Mouse (Mus musculus): ENCODE data around the gene Wnt1.

DNA sequence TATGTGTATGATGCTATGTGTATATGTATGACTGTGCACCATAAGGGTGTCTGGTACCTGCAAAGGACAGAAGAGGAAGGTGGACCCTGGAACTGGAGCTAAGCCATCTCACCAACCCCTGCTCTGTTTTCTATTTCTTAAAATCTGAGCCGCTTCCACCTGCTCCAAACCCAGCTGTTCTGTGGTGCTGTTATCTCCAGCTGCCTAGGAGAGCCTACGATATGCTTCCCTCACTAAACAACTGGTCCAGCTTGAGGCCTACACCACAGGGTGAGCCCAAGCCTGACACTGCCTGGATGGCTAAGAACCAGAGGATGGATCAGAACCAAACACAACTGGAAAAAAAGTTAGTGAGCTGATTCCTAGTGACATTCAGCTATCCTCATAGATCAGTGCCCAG lies 35.5 kb upstream of the Wnt1 start:
- TF ChIP-seq GATA1 (IDR thresholded peaks at IDR 0.05; ENCODE audit: low read length) (no peak), TAL1 (IDR thresholded peaks at IDR 0.05; ENCODE audit: low read length) (no peak)

All from erythroblast, embryonic 14.5 days (primary cell).